Mouse (Mus musculus) c-Kit-positive CD71-negative TER-119-negative erythroid progenitor cells, embryonic 14.5 days (primary cell): ENCODE results near the gene Gm20388.

ENCODE experiments used
- DNase-seq: peaks from one replicate; pipeline ENCODE4 v3.0.0-alpha.2; 2013; ENCODE audit warnings: low read depth

The Gm20388 gene

GRCm38 (mm10) chr8:122355642-122356606, 2445.3 kb downstream of the Gm20388 start:
- no peak for DNase-seq

DNA sequence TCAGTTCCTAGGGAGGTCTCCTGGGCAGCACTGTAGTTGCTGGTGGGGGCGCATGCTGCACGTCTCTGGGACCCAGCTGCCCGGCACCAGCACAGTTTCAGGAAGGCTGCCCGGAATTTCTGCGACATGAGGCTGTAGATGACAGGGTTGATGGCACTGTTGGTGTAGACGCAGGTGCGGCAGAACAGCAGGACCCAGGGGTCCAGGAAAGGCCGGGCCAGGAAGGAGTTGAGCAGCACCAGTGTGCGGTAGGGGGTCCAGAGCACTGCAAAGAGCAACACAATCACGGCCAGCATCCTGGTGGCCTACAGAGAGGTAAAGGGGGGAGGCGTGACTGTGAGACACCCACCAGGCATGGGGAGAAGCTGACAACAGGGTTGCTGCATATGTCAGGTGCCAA, 2446.6 kb downstream of the Gm20388 start:
- no peak for DNase-seq

DNA sequence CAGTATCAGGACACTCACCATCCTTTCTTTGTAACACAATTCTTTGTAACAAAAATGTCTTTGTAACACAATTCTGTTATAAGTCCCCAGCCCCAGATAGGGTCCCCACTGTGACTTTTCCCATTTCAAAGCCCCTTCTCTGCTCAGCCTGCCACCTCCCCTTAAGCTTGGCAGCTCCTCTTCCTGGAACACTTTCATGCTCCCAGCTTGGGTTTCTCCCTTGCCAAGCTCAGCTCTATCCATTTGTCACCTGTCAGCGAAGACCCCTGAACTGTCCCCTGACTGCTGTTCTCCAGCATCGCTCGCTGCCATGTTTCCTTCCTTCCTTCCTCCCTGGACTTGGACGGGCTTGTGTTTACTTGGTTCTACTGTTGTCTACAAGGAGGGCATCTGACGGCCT, 2447.0 kb downstream of the Gm20388 start:
- no peak for DNase-seq

- no peak for DNase-seq
Measured at GRCm38 (mm10) chr8:122359111-122359775, 2448.6 kb downstream of the Gm20388 start.

GRCm38 (mm10) chr8:122360696-122361416, 2450.2 kb downstream of the Gm20388 start, which contains the start of gene Trhr2:
Gene Trhr2, minus strand, starts transcription at chr8:122360746.
- DNase-seq = no peak

GRCm38 (mm10) chr8:122362271-122362670, 2451.6 kb downstream of the Gm20388 start:
- DNase-seq = no peak

DNA sequence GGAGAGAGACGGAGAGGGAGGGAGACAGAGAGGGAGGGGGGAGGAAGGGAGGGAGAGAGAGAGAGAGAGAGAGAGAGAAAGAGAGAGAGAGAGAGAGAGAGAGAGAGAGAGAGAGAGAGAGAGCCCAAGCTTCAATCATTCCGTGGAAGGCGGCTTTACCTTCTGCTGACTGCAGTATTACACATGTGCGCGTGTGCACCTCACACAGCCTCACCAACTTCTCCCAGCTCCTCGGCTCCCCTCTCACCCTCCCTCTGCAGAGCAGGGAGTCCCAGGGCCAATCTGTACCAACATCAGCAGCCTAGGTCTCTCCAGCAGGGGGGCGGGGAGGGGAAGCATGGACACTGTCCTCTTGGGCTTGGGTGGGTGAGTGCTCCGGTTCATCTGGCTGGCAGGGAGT, 2452.3 kb downstream of the Gm20388 start:
- DNase-seq = no peak

GRCm38 (mm10) chr8:122368494-122368893, 2457.9 kb downstream of the Gm20388 start:
- no peak for DNase-seq

GRCm38 (mm10) chr8:122369665-122370064, 2459.0 kb downstream of the Gm20388 start:
- DNase-seq = peak; percentile 60

- no peak for DNase-seq
Measured at GRCm38 (mm10) chr8:122371706-122372105, 2461.1 kb downstream of the Gm20388 start.

GRCm38 (mm10) chr8:122375320-122375719, 2464.7 kb downstream of the Gm20388 start:
- DNase-seq = no peak

DNA sequence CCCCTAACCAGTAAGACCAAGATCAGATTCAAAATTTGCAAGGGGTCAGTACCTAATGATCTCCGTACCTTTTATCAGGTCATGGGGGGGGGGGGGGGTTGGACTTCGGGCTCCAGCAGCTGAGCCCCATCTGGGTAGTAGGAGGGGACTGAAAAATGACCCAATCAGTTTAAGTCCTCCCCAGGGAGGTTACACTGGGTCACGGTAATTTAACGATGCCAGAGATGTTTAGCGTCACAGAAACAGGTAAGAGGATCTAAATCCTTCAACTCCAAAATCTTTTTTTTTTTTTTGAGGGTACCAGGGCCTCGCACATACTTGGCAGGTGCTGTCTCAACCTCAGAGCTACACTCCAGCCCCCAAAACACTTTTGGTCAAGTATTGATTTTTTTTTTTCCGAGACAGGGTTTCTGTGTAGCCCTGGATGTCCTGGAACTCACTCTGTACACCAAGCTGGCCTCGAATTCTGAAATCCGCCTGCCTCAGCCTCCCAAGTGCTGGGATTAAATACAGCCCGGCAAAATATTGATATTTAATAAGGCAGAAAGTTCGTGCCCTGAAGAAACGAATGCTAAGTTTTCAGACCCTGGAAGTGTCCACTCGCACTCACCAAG, 2465.2 kb downstream of the Gm20388 start:
- DNase-seq = no peak

GRCm38 (mm10) chr8:122376365-122377231, 2466.0 kb downstream of the Gm20388 start, which contains the start of gene Zc3h18:
Gene Zc3h18, plus strand, starts transcription at chr8:122376609.
- peak; percentile 98 for DNase-seq

- DNase-seq = no peak
Measured at GRCm38 (mm10) chr8:122383039-122383438, 2472.4 kb downstream of the Gm20388 start.

DNA sequence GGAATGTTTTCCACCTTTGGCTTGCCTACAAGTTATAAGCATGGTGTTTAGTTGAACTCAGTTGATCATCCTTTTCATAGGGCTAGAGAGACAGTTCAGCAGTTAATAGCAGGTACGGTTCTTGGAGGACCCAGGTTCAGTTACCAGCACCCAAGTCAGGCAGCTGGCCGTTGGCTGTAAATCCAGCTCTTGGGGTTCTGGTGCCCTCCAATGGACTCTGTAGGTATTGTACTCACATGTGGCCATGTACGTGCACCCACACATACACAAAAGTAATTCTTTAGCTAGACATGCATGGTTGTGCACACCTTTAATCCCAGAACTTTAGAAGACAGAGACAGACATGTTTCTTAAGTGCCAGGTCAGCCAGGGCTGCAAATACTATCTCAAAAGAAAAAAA, 2478.7 kb downstream of the Gm20388 start:
- DNase-seq = no peak

GRCm38 (mm10) chr8:122390758-122391157, 2480.1 kb downstream of the Gm20388 start:
- no peak for DNase-seq

- DNase-seq = no peak
Measured at GRCm38 (mm10) chr8:122393717-122394116, 2483.1 kb downstream of the Gm20388 start.

GRCm38 (mm10) chr8:122395291-122395690, 2484.7 kb downstream of the Gm20388 start:
- no peak for DNase-seq

GRCm38 (mm10) chr8:122398186-122398585, 2487.5 kb downstream of the Gm20388 start:
- DNase-seq = no peak

DNA sequence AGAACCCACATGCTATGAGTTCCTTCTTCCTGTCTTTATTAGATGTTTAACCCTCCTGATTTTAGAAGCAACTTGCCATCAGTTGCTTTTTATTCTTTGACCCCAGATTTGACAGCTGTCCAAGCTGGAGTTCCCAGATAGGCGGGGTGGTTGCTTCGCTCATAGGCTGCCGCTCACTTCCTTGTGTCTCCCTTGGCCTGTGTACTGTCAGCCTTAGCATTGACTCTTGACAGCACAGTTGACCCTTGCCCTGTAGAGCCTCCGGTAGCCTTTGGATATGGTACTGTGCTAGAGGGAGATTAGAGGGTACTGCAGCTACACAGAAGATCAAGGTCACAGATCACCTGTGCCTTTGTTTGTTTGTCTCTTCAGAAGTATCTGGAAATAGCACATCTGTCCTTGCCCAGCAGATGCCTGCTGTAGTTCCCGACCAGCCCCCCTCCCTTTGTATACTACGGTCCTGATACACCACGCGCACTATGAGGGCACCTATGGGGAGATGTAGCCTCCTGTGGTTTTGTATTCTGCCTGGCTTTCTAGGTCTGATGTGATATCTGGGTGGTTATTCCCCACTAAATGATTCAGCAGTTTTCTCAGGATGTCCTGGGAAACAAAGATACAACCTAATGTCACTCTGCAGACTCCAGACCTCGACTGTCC, 2494.6 kb downstream of the Gm20388 start:
- no peak for DNase-seq
